Mouse (Mus musculus) midbrain, embryonic 11.5 days (tissue): ENCODE measurements around the gene Hps5. TPM values are rescaled to one million over a fixed set of nuclear protein-coding genes. Genes with fewer than 3 reads are reported as not detected.

Source experiments
- ATAC-seq: fragments of 200-750 bp; cut with Nextera tagmentation; 2 replicates; pipeline ENCODE4 v1.8.0; 2017; ENCODE audit warnings: moderate TSS enrichment, moderate library complexity; ENCODE audit not compliant: low FRiP score
- DNase-seq: peaks from one replicate; pipeline ENCODE4 v3.0.0; 2015; ENCODE audit warnings: low spot score; ENCODE audit errors: missing footprints
- H3K27ac ChIP-seq: fragments of 300-500 bp; sonication (generic); 2 replicates; pipeline ENCODE4 v1.5.1; 2014; ENCODE audit warnings: low read depth, low read length
- H3K27me3 ChIP-seq: fragments of 300-500 bp; sonication (generic); 2 replicates; pipeline ENCODE4 v1.6.1; 2014; ENCODE audit warnings: mild to moderate bottlenecking, low read length, moderate library complexity, mixed read lengths; ENCODE audit not compliant: control insufficient read depth, insufficient read depth
- H3K36me3 ChIP-seq: fragments of 300-500 bp; sonication (generic); 2 replicates; pipeline ENCODE4 v1.6.1; 2014; ENCODE audit warnings: mild to moderate bottlenecking, low read length, moderate library complexity, mixed read lengths; ENCODE audit not compliant: control insufficient read depth, insufficient read depth
- H3K4me1 ChIP-seq: fragments of 300-500 bp; sonication (generic); 2 replicates; pipeline ENCODE4 v1.6.1; 2014; ENCODE audit warnings: low read length; ENCODE audit not compliant: control insufficient read depth, insufficient read depth
- H3K4me2 ChIP-seq: fragments of 300-500 bp; sonication (generic); 2 replicates; pipeline ENCODE4 v1.6.1; 2014; ENCODE audit warnings: mild to moderate bottlenecking, moderate library complexity
- H3K4me3 ChIP-seq: fragments of 300-500 bp; sonication (generic); 2 replicates; pipeline ENCODE4 v1.5.1; 2014; ENCODE audit warnings: low read depth, low read length
- H3K9ac ChIP-seq: fragments of 300-500 bp; sonication (generic); 2 replicates; pipeline ENCODE4 v1.6.1; 2014; ENCODE audit warnings: low read length
- H3K9me3 ChIP-seq: fragments of 300-500 bp; sonication (generic); 2 replicates; pipeline ENCODE4 v1.6.1; 2016; ENCODE audit warnings: low read length; ENCODE audit not compliant: control insufficient read depth
- WGBS: fragments of 180-500 bp; shearing (Covaris S2); extraction: QIAGEN DNeasy Blood & Tissue Kit; methylation state at CpG from one replicate; pipeline ENCODE4 v1.1.7; 2014; 5-methylcytosine and 5-hydroxymethylcytosine counted together
- polyA plus RNA-seq: library from polyadenylated mRNA; unstranded; fragments of >200 nt; fragmentation: Nextera tagmentation; extraction: Ambion mirVana; gene quantifications from 2 replicates; pipeline ENCODE4 v1.2.1, GENCODE M21; 2014

The Hps5 gene
- polyA plus RNA-seq, 1 experiment from 2014 or later = 17.9 TPM

DNA sequence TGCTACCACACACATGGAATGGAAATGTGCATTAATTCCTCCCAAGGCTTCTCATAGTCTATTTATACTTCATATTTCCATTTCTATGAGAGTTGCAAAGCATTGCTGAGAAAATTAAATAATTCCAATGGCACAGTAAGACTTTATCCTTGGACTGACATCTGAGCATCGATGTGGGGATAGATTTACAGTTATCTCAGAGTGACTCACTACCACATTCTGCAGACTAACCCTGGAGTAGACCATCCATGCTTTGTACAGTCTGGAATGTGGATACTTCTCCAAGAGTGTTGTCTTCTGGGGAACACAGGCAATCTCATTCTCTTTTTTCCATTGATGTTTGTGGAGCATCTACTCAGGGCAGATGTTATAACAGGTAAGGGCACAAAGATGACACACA, 68.3 kb downstream of the Hps5 start:
- no peak for ATAC-seq
- H3K4me2 ChIP-seq = no peak overlapping the region
- no peak for DNase-seq

DNA sequence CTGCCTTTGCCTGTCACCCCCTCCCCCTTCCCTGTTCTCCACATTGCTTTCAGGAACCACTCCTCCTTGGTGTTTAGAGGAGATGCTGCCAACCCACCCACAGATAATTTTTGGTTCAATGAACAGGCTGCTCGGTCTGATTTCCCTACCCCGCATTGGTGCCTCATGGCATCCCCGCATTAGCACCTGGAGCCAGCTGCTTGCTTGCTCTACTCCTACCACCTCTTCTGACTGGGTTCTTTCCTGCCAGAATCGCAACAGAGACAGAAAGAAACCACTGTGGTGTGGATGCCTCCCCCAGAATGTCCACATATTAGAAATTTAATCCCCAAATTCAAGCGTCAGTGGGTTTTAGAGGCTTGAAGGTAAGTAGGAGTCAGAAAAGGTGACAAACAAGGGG, 71.5 kb downstream of the Hps5 start:
- no peak overlapping the region for H3K4me2 ChIP-seq
- ATAC-seq (no peak), DNase-seq (no peak)
- H3K27ac ChIP-seq = no peak overlapping the region
- no peaks in the 10 kb centered on the region for H3K27me3 ChIP-seq
- H3K9ac ChIP-seq = no peak overlapping the region
- no peaks in the 10 kb centered on the region for H3K4me1 ChIP-seq
- no peaks in the 10 kb centered on the region for H3K36me3 ChIP-seq
- no peak overlapping the region for H3K4me3 ChIP-seq
- H3K9me3 ChIP-seq = no peaks in the 10 kb centered on the region
- 80% methylated on average over 5 of the region's 5 CpGs for WGBS

More for the DNA sequence above, 68.3 kb downstream of the Hps5 start:
- Histone ChIP-seq H3K36me3 (no peaks in the 10 kb centered on the region), H3K27ac (no peak overlapping the region), H3K4me3 (no peak overlapping the region), H3K27me3 (no peaks in the 10 kb centered on the region), H3K4me1 (no peaks in the 10 kb centered on the region), H3K9ac (no peak overlapping the region), H3K9me3 (no peaks in the 10 kb centered on the region)
- WGBS = 93% methylated on average over 1 of the region's 1 CpGs

DNA sequence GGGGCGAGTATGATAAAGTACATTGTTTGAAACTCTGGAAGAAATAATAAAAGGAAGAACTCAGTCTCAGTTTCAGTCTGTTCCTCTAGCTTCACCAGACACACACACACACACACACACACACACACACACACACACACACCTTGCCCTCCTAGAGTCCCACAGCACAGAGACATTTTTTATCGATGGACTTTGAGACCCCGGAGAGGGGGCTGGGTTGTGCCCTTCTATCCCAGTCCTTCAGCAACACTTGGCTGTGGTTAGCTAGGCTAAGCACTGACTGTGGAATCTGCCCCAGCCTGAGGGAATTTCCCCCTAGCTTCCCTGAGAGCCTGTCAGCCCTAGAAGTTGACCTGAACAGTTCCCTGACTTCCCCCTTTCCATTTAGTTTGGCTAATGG, 72.0 kb downstream of the Hps5 start:
- H3K36me3 ChIP-seq = no peaks in the 10 kb centered on the region
- H3K9ac ChIP-seq = no peak overlapping the region
- H3K9me3 ChIP-seq = no peaks in the 10 kb centered on the region
- H3K27ac ChIP-seq = no peak overlapping the region
- no peak overlapping the region for H3K4me2 ChIP-seq
- no peak overlapping the region for H3K4me3 ChIP-seq
- 94% methylated on average over 3 of the region's 3 CpGs for WGBS
- H3K4me1 ChIP-seq = no peaks in the 10 kb centered on the region
- DNase-seq (no peak), ATAC-seq (no peak)
- H3K27me3 ChIP-seq = no peaks in the 10 kb centered on the region

DNA sequence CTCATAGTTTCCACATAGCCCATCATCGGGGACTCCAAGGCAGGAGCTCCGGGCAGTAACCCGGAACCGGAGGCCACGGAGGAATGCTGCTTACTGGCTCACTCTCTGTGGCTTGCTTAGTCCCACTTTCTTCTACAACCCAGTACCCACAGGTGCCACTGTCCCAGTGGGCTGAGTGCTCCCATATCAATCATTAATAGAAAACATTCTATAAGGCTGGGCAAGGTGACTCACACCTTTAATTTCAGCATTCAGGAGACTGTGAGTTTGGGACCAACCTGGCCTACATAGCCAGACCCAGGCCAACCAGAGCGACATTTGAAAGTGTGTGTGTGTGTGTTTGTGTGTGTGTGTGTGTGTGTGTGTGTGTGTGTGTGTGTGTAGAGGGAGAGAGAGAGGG, 72.5 kb downstream of the Hps5 start:
- ATAC-seq (no peak), DNase-seq (no peak)
- Histone ChIP-seq H3K4me3 (no peak overlapping the region), H3K36me3 (no peaks in the 10 kb centered on the region), H3K27me3 (no peaks in the 10 kb centered on the region), H3K4me2 (no peak overlapping the region), H3K27ac (no peak overlapping the region), H3K9ac (no peak overlapping the region), H3K4me1 (no peaks in the 10 kb centered on the region), H3K9me3 (no peaks in the 10 kb centered on the region)
- WGBS = 93% methylated on average over 6 of the region's 6 CpGs

DNA sequence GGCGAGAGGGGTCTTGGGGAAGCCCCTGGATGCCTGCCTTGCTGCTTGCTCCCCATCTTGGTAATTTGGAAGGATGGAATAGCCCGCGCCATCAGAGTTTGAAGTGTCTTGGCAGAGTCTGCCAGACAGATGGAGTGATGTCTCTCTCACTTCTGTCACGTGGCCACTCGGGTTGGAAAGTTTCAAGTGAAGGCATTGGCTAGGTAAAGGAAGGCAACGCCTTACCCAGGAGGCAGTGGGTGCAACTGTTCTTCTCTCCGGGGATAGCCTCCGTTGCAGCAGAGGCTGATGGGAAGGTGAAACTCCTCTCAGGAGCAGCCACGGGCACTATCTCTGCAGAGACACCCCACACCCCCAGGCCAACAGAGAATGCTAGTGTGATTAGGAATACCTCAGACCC, 75.4 kb downstream of the Hps5 start:
- no peak for DNase-seq
- no peaks in the 10 kb centered on the region for H3K36me3 ChIP-seq
- WGBS = 77% methylated on average over 9 of the region's 9 CpGs

DNA sequence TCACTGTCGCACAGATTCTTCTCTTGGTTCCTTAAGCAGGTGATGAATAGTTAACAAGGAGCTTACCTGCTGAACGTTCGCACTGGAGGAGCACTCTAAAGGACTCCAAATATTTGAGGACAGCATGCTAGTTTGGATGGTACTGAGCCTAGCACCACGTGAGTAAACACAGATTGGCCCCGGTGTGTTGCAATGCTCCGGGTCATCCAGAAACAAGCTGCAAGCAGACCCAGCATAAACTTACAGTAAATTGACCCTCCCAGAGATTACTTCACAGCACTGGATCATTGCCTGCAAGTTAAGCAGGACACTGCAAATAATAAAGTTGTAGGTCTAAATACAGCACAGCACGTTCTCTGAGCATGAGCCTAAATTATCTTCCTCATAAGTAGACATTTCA, 76.3 kb downstream of the Hps5 start:
- Histone ChIP-seq H3K27me3 (no peaks in the 10 kb centered on the region), H3K9ac (no peak overlapping the region), H3K4me3 (no peak overlapping the region), H3K36me3 (no peaks in the 10 kb centered on the region), H3K27ac (no peak overlapping the region), H3K9me3 (no peaks in the 10 kb centered on the region), H3K4me2 (no peak overlapping the region), H3K4me1 (no peaks in the 10 kb centered on the region)
- DNase-seq = no peak
- no peak for ATAC-seq
- WGBS = 81% methylated on average over 7 of the region's 7 CpGs

More for the DNA sequence above, 75.4 kb downstream of the Hps5 start:
- ATAC-seq = no peak
- Histone ChIP-seq H3K4me1 (no peaks in the 10 kb centered on the region), H3K4me2 (no peak overlapping the region), H3K9ac (no peak overlapping the region), H3K27me3 (no peaks in the 10 kb centered on the region), H3K9me3 (no peaks in the 10 kb centered on the region), H3K27ac (no peak overlapping the region), H3K4me3 (no peak overlapping the region)

DNA sequence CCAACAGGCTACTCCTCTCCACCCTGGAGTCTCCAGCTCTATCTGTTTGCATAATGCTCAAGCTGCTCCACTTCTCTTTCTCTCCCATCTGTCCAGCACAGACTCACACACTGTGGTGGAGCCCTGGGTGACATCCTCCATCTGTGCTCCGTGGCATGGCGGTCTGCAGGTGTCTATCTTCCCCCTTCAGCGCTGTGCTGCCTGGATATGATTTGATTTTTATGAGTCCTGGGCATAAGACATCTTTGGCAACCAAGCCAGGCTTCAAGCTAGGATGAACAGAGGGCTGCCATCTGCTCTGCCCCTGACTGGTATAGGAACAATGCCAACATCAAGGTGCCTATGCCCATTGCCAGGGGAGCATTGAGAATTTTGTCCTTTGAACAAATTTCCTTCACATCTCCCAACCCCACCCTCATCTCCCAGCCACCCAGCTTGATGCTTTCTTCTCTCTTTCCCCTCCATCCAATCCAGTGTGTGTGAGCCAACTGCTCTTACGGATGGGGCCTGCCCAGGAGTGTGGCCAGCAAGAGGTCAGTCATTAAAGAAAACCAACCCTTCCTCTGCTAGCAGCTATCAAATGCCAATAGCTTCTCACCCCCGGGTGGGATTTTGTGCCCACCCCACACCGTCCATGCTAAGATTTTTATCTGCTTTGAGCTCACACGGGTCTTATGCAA, 77.1 kb downstream of the Hps5 start:
- Histone ChIP-seq H3K9ac (no peak overlapping the region), H3K36me3 (no peaks in the 10 kb centered on the region), H3K4me1 (no peaks in the 10 kb centered on the region), H3K27ac (no peak overlapping the region), H3K9me3 (no peaks in the 10 kb centered on the region), H3K4me2 (no peak overlapping the region), H3K4me3 (no peak overlapping the region), H3K27me3 (no peaks in the 10 kb centered on the region)
- DNase-seq (no peak), ATAC-seq (no peak)
- 83% methylated on average over 7 of the region's 7 CpGs for WGBS

DNA sequence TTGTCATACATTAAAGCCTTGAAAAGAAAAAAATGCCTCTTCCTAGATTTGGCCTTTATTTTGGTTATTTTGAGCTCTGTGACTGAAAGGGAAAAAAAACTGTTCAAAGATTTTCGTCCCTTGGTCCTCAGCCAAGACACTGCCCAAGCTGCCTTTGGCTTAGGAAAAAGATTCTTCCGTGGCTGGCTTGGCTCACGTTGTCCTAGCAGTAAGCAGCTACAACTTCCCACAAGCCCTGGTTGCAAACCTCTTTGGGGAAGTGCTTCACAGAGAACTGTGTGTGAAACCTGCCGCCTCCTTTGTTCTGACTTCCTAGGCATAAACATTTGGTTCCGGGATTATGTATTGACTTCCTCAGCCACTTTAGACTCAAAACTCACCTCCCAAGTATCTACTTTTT, 79.0 kb downstream of the Hps5 start:
- no peak overlapping the region for H3K4me2 ChIP-seq
- H3K27me3 ChIP-seq = no peaks in the 10 kb centered on the region
- no peaks in the 10 kb centered on the region for H3K4me1 ChIP-seq
- no peak overlapping the region for H3K4me3 ChIP-seq
- H3K36me3 ChIP-seq = no peaks in the 10 kb centered on the region
- no peaks in the 10 kb centered on the region for H3K9me3 ChIP-seq
- ATAC-seq (no peak), DNase-seq (no peak)
- no peak overlapping the region for H3K27ac ChIP-seq
- WGBS = 73% methylated on average over 5 of the region's 5 CpGs
- no peak overlapping the region for H3K9ac ChIP-seq

DNA sequence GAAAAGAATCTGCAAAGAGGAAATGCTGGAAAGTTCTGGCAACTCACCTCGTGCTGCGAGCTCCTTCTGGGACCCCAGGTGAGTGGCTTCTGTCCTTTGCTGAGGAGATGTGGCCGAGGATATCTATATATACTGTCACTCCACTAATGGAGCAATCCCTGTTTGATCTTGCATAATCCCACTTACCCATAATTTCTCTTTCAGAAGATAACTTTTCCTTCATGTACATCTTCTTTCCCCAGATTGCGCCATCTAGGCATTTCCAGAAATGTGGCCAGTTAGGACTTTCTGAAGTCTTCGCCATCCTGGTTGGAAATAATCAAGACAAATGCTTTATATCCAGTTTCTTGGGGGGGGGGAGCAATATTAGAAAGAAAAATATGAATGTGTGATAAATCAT, 80.3 kb downstream of the Hps5 start, which contains the start of gene Saa3:
Saa3 (minus strand) TSS at position 101 of the 400 bp plus-strand sequence.
- ATAC-seq = no peak
- Histone ChIP-seq H3K4me2 (no peak within 1 kb of the TSS), H3K4me1 (no peaks in the 10 kb centered on the region)

More for the DNA sequence above, 80.3 kb downstream of the Hps5 start, which contains the start of gene Saa3:
- H3K9me3 ChIP-seq = no peaks in the 10 kb centered on the region
- no peaks in the 10 kb centered on the region for H3K27me3 ChIP-seq
- 88% methylated on average over 5 of the region's 5 CpGs for WGBS
- H3K9ac ChIP-seq = no peak within 1 kb of the TSS
- H3K27ac ChIP-seq = no peak within 1 kb of the TSS
- no peak for DNase-seq
- H3K36me3 ChIP-seq = no peaks in the 10 kb centered on the region
- H3K4me3 ChIP-seq = no peak within 1 kb of the TSS
